Mouse (Mus musculus): ENCODE data around the gene Cpsf2. TPM values are rescaled to one million over a fixed set of nuclear protein-coding genes. Genes with fewer than 3 reads are reported as not detected.

Gene Cpsf2
- total RNA-seq, 1 experiment = 30.5 TPM

GRCm38 (mm10) chr12:101987659-101988058, 11.9 kb downstream of the Cpsf2 start:
- no peak for DNase-seq (ENCODE audit: low read depth, low spot score)
- in situ Hi-C loops (cut with MboI; ENCODE audit: low sequenced_read_pairs in 2 of 2, unreplicated experiment in 2 of 2) = loop anchor here in 1 of 2 experiments (25.0 kb wide), 1 partner anchor 775 kb away; the partner anchor contains the start of genes Gm20604, Gm28051, Gon7 and Ubr7
- Histone ChIP-seq H3K36me3 (ENCODE audit: control insufficient read depth, insufficient read depth, low read length, poor library complexity, severe bottlenecking) (peaks cover 36% of the 10 kb centered on the region), H3K9ac (ENCODE audit: insufficient read depth, low read depth, low read length, poor library complexity, severe bottlenecking) (no peak overlapping the region), H3K27ac (ENCODE audit: insufficient read depth, low read depth, low read length, poor library complexity, severe bottlenecking) (no peak overlapping the region), H3K9me3 (ENCODE audit: control insufficient read depth, insufficient read depth, low read depth, low read length) (no peaks in the 10 kb centered on the region), H3K4me3 (ENCODE audit: insufficient read depth in 1 of 2, low read depth in 1 of 2, low read length in 2 of 2, poor library complexity in 1 of 2, severe bottlenecking in 1 of 2) (no peak overlapping the region), H3K4me1 (ENCODE audit: control insufficient read depth in 2 of 2, insufficient read depth in 2 of 2, low read length in 2 of 2, poor library complexity in 1 of 2) (no peaks in the 10 kb centered on the region)
- TF ChIP-seq MAFK (IDR thresholded peaks at IDR 0.05; ENCODE audit: insufficient read depth, low read depth, low read length) = no peak
- no peak for TF ChIP-seq HCFC1 (IDR thresholded peaks at IDR 0.05; ENCODE audit: borderline replicate concordance, insufficient read depth, low read length)
- TF ChIP-seq CHD2 (IDR thresholded peaks at IDR 0.05; ENCODE audit: low read depth, low read length) = no peak

GRCm38 (mm10) chr12:101994576-101995467, 19.0 kb downstream of the Cpsf2 start:
- Histone ChIP-seq H3K4me3 (ENCODE audit: insufficient read depth in 1 of 2, low read depth in 1 of 2, low read length in 2 of 2, poor library complexity in 1 of 2, severe bottlenecking in 1 of 2) (no peak overlapping the region), H3K36me3 (ENCODE audit: control insufficient read depth, insufficient read depth, low read length, poor library complexity, severe bottlenecking) (peaks cover 38% of the 10 kb centered on the region), H3K9me3 (ENCODE audit: control insufficient read depth, insufficient read depth, low read depth, low read length) (no peaks in the 10 kb centered on the region), H3K4me1 (ENCODE audit: control insufficient read depth in 2 of 2, insufficient read depth in 2 of 2, low read length in 2 of 2, poor library complexity in 1 of 2) (no peaks in the 10 kb centered on the region), H3K9ac (ENCODE audit: insufficient read depth, low read depth, low read length, poor library complexity, severe bottlenecking) (no peak overlapping the region), H3K27ac (ENCODE audit: insufficient read depth, low read depth, low read length, poor library complexity, severe bottlenecking) (no peak overlapping the region)
- in situ Hi-C loops (cut with MboI; ENCODE audit: low sequenced_read_pairs in 2 of 2, unreplicated experiment in 2 of 2) = loop anchor here in 1 of 2 experiments (10.0 to 25.0 kb wide), 2 partner anchors 390 to 767 kb away; partner anchors contain the start of genes Gm20604, Gm28051, Gon7 and Ubr7
- TF ChIP-seq ZNF384 (IDR thresholded peaks at IDR 0.05; ENCODE audit: low read depth, low read length) (no peak), MAFK (IDR thresholded peaks at IDR 0.05; ENCODE audit: insufficient read depth, low read depth, low read length) (no peak), HCFC1 (IDR thresholded peaks at IDR 0.05; ENCODE audit: borderline replicate concordance, insufficient read depth, low read length) (no peak), CHD2 (IDR thresholded peaks at IDR 0.05; ENCODE audit: low read depth, low read length) (no peak), ZC3H11A (IDR thresholded peaks at IDR 0.05; ENCODE audit: borderline replicate concordance, low read depth, low read length) (no peak)
- DNase-seq (ENCODE audit: low read depth, low spot score) = no peak

DNA sequence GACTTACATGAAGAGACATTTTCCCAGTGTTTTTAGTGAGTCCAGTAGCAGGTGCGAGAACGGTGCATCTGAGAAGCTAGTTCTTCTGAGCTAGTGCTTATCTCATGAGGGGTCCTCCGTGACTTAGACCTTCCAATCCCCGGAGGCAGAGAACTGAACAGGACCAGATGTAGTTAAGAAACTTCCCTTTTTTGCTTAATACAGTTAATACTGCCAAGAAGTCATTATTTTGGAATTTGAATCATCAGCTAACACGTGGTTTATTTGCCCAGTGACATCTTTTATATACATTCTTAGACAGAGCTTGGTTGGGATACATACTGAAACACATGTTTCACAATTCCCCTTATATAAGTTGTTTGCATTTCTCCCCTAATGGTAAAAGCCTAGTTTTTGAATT, 23.1 kb downstream of the Cpsf2 start:
- TF ChIP-seq HCFC1 (IDR thresholded peaks at IDR 0.05; ENCODE audit: borderline replicate concordance, insufficient read depth, low read length) = no peak
- TF ChIP-seq CHD2 (IDR thresholded peaks at IDR 0.05; ENCODE audit: low read depth, low read length) = no peak
- no peak for TF ChIP-seq ZNF384 (IDR thresholded peaks at IDR 0.05; ENCODE audit: low read depth, low read length)
- TF ChIP-seq ZC3H11A (IDR thresholded peaks at IDR 0.05; ENCODE audit: borderline replicate concordance, low read depth, low read length) = no peak
- TF ChIP-seq MAFK (IDR thresholded peaks at IDR 0.05; ENCODE audit: insufficient read depth, low read depth, low read length) = no peak
- H3K36me3 ChIP-seq (ENCODE audit: control insufficient read depth, insufficient read depth, low read length, poor library complexity, severe bottlenecking) = peaks cover 22% of the 10 kb centered on the region
- H3K4me1 ChIP-seq (ENCODE audit: control insufficient read depth in 2 of 2, insufficient read depth in 2 of 2, low read length in 2 of 2, poor library complexity in 1 of 2) = no peaks in the 10 kb centered on the region

DNA sequence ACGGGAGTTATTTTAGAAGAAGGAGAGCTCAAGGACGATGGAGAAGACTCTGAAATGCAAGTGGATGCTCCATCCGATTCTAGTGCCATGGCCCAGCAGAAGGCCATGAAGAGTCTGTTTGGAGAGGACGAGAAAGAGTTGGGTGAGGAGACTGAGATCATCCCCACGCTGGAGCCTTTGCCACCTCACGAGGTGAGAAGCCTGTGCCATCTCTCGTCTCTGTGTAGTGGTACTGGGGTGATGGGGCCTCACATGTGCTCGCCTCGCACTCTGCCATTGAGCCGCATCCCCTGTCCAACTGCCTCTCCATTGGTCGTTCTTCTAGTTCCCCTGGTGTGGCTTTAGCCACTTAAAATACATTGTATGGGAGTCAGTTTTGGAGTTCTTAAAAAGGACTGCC, 25.0 kb downstream of the Cpsf2 start:
- no peak for TF ChIP-seq CHD2 (IDR thresholded peaks at IDR 0.05; ENCODE audit: low read depth, low read length)
- no peak for TF ChIP-seq MAFK (IDR thresholded peaks at IDR 0.05; ENCODE audit: insufficient read depth, low read depth, low read length)
- TF ChIP-seq ZNF384 (IDR thresholded peaks at IDR 0.05; ENCODE audit: low read depth, low read length) = no peak
- no peak for TF ChIP-seq HCFC1 (IDR thresholded peaks at IDR 0.05; ENCODE audit: borderline replicate concordance, insufficient read depth, low read length)
- no peak for TF ChIP-seq ZC3H11A (IDR thresholded peaks at IDR 0.05; ENCODE audit: borderline replicate concordance, low read depth, low read length)
- no peak overlapping the region for H3K9ac ChIP-seq (ENCODE audit: insufficient read depth, low read depth, low read length, poor library complexity, severe bottlenecking)
- peaks cover 22% of the 10 kb centered on the region for H3K36me3 ChIP-seq (ENCODE audit: control insufficient read depth, insufficient read depth, low read length, poor library complexity, severe bottlenecking)
- in situ Hi-C loops (cut with MboI; ENCODE audit: low sequenced_read_pairs in 2 of 2, unreplicated experiment in 2 of 2) = no loop called here
- DNase-seq (ENCODE audit: low read depth, low spot score) = no peak
- H3K27ac ChIP-seq (ENCODE audit: insufficient read depth, low read depth, low read length, poor library complexity, severe bottlenecking) = no peak overlapping the region
- H3K9me3 ChIP-seq (ENCODE audit: control insufficient read depth, insufficient read depth, low read depth, low read length) = no peaks in the 10 kb centered on the region
- H3K4me3 ChIP-seq (ENCODE audit: insufficient read depth in 1 of 2, low read depth in 1 of 2, low read length in 2 of 2, poor library complexity in 1 of 2, severe bottlenecking in 1 of 2) = no peak overlapping the region
- no peaks in the 10 kb centered on the region for H3K4me1 ChIP-seq (ENCODE audit: control insufficient read depth in 2 of 2, insufficient read depth in 2 of 2, low read length in 2 of 2, poor library complexity in 1 of 2)

More for the DNA sequence above, 23.1 kb downstream of the Cpsf2 start:
- Histone ChIP-seq H3K9ac (ENCODE audit: insufficient read depth, low read depth, low read length, poor library complexity, severe bottlenecking) (no peak overlapping the region), H3K4me3 (ENCODE audit: insufficient read depth in 1 of 2, low read depth in 1 of 2, low read length in 2 of 2, poor library complexity in 1 of 2, severe bottlenecking in 1 of 2) (no peak overlapping the region), H3K27ac (ENCODE audit: insufficient read depth, low read depth, low read length, poor library complexity, severe bottlenecking) (no peak overlapping the region), H3K9me3 (ENCODE audit: control insufficient read depth, insufficient read depth, low read depth, low read length) (no peaks in the 10 kb centered on the region)
- no peak for DNase-seq (ENCODE audit: low read depth, low spot score)
- in situ Hi-C loops (cut with MboI; ENCODE audit: low sequenced_read_pairs in 2 of 2, unreplicated experiment in 2 of 2) = loop anchor here in 1 of 2 experiments (10.0 to 25.0 kb wide), 2 partner anchors 386 to 763 kb away; partner anchors contain the start of genes Gm20604, Gm28051, Gon7 and Ubr7
